Mouse (Mus musculus) kidney, postnatal 0 days (tissue): ENCODE data around the gene Tbx19. TPM values are rescaled to one million over a fixed set of nuclear protein-coding genes. Genes with fewer than 3 reads are reported as not detected.

Experiments used
- ATAC-seq: fragments of 200-750 bp; cut with Nextera tagmentation; replicated peaks from 2 replicates; pipeline ENCODE4 v1.8.0; 2017; ENCODE audit warnings: low read depth, moderate number of reproducible peaks, moderate TSS enrichment, moderate library complexity; ENCODE audit not compliant: low FRiP score
- DNase-seq: peaks from one replicate; pipeline ENCODE4 v3.0.0-alpha.2; 2016; ENCODE audit warnings: low spot score
- H3K27ac ChIP-seq: fragments of 300-500 bp; sonication (generic); 2 replicates; pipeline ENCODE4 v1.5.1; 2014; ENCODE audit warnings: mild to moderate bottlenecking
- H3K27me3 ChIP-seq: fragments of 300-500 bp; sonication (generic); 2 replicates; pipeline ENCODE4 v1.6.1; 2014; ENCODE audit warnings: low read length, mixed read lengths; ENCODE audit not compliant: insufficient read depth
- H3K36me3 ChIP-seq: fragments of 300-500 bp; sonication (generic); 2 replicates; pipeline ENCODE4 v1.6.1; 2014; ENCODE audit warnings: low read length, mixed read lengths; ENCODE audit not compliant: insufficient read depth
- H3K4me1 ChIP-seq: fragments of 300-500 bp; sonication (generic); replicated peaks from 2 replicates; pipeline ENCODE4 v1.6.1; 2014; ENCODE audit warnings: antibody characterized with exemption, low read length, mixed read lengths; ENCODE audit not compliant: insufficient read depth
- H3K4me2 ChIP-seq: fragments of 300-500 bp; sonication (generic); 2 replicates; pipeline ENCODE4 v1.6.1; 2014; ENCODE audit warnings: mild to moderate bottlenecking, low read length, moderate library complexity, mixed read lengths
- H3K4me3 ChIP-seq: fragments of 300-500 bp; sonication (generic); replicated peaks from 2 replicates; pipeline ENCODE4 v1.5.1; 2014; ENCODE audit warnings: low read depth, low read length
- H3K9ac ChIP-seq: fragments of 300-500 bp; sonication (generic); 2 replicates; pipeline ENCODE4 v1.6.1; 2014; ENCODE audit warnings: low read depth, low read length
- H3K9me3 ChIP-seq: fragments of 300-500 bp; sonication (generic); replicated peaks from 2 replicates; pipeline ENCODE4 v1.6.1; 2016; ENCODE audit warnings: low read length, inconsistent platforms, mixed read lengths
- CTCF ChIP-seq: IDR thresholded peaks from 2 replicates; pipeline ENCODE4 v1.5.1; 2016; ENCODE audit warnings: antibody characterized with exemption, low read depth, mild to moderate bottlenecking, moderate library complexity
- WGBS: fragments of 180-500 bp; shearing (Covaris S2); extraction: QIAGEN DNeasy Blood & Tissue Kit; methylation state at CpG from one replicate; pipeline ENCODE4 v1.1.7; 2014; 5-methylcytosine and 5-hydroxymethylcytosine counted together
- polyA plus RNA-seq: library from polyadenylated mRNA; unstranded; fragments of >200 nt; fragmentation: Nextera tagmentation; extraction: Ambion mirVana; gene quantifications from 2 replicates; pipeline ENCODE4 v1.2.1, GENCODE M21; 2015

The Tbx19 gene
- not detected in 2 replicates for polyA plus RNA-seq

DNA sequence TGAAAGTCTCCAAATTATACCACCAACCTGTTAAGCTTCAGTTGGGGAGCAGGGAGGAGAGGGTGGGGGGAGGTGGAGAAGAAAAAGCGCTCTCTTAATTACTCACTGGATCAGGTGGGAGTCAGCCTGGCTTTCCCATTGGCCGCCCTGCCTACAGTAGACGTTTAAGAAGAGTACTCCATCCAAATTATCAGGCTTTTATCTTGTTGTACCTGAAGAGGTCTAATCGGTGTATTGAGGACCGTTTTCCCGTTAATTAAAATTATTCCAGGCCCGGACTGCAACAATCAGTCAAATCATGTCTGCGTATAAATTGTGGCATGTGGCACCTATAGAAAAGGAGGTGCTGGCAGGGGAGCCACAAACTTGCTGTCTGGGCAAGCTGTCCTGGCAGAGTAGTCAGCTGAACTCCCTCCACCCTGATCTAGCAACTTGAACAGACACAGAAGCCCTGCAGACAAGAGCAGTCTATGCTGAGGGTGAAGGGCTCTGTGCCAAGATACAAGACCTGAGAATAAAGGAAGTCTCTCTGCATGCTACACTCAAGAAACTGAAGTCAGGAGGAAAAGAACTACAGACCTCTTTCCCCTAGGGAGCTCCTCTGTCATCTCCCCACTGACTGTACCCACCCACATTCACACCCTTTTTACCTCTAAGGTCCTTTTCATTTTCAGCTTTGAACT lies at the start of gene Tbx19:
Gene Tbx19 (minus strand): TSS at position 51 of the 683 bp plus-strand sequence.
- H3K9ac ChIP-seq, result no peak within 1 kb of the TSS
- no peak within 1 kb of the TSS for H3K4me2 ChIP-seq
- H3K27ac ChIP-seq, result no peak within 1 kb of the TSS
- no peak for TF ChIP-seq CTCF
- no peaks in the 10 kb centered on the region for H3K27me3 ChIP-seq
- H3K4me3 ChIP-seq, result no peak within 1 kb of the TSS
- no peaks in the 10 kb centered on the region for H3K36me3 ChIP-seq
- 88% methylated on average over 8 of the region's 8 CpGs for WGBS
- no peaks in the 10 kb centered on the region for H3K9me3 ChIP-seq
- no peak for ATAC-seq
- H3K4me1 ChIP-seq, result no peaks in the 10 kb centered on the region
- DNase-seq, result no peak

DNA sequence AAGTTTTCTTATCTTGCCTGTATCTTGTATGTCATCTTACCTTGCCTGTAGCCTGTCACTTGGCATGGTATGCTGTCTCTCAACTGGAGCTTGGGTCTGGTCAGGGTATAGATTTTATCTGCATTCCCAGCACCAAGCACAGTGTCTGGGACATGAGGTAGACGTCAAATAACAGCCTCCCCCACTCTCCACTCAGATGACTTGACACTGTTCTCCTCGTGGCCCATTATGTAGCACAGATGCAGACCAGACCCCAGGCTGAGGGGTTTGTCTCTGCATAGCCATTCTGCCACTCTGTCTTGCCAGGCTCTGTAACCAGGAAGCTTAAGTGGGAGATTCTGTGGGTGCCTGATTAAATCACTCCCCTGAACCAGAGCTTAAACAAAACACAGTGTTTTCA lies 45.0 kb upstream of the Tbx19 start:
- no peaks in the 10 kb centered on the region for H3K27me3 ChIP-seq
- DNase-seq, result no peak
- H3K4me1 ChIP-seq, result no peaks in the 10 kb centered on the region
- TF ChIP-seq CTCF, result no peak
- H3K9ac ChIP-seq, result no peak overlapping the region
- no peak overlapping the region for H3K4me3 ChIP-seq
- H3K4me2 ChIP-seq, result no peak overlapping the region
- no peaks in the 10 kb centered on the region for H3K9me3 ChIP-seq
- H3K36me3 ChIP-seq, result no peaks in the 10 kb centered on the region
- no peak for ATAC-seq
- no peak overlapping the region for H3K27ac ChIP-seq
- 8% methylated on average over 2 of the region's 2 CpGs for WGBS

DNA sequence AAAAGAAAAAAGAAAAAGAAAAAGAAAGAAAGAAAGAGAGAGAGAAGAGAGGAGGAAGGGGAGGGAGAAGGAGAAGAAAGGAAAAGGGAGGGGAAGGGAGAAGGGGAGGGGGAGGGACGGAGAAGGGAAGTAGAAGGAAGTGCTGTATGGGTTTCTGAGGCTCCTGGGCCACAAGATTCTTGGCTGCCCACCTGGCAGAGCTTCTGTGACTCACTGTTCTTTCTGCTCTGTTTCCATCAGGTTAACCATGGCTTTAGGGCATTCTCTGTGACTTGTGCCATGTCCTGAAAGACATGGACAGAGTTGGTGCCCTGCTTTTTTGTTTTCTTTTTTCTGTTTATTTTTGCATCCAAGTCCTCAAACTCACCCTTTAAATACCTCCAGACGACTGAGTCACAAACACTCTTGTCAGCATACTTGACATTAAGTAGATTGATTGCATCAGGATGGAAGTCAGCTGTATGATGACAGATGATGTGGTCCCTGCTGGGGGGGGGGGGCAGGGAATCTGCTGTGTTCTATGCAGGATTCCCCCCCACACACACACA lies 43.0 kb upstream of the Tbx19 start:
- no peak for ATAC-seq
- Histone ChIP-seq H3K27me3 (no peaks in the 10 kb centered on the region), H3K36me3 (no peaks in the 10 kb centered on the region), H3K9ac (no peak overlapping the region), H3K4me3 (no peak overlapping the region), H3K9me3 (no peaks in the 10 kb centered on the region), H3K4me1 (no peaks in the 10 kb centered on the region), H3K4me2 (no peak overlapping the region), H3K27ac (no peak overlapping the region)
- DNase-seq, result no peak
- TF ChIP-seq CTCF, result no peak
- WGBS, result 29% methylated on average over 2 of the region's 2 CpGs

DNA sequence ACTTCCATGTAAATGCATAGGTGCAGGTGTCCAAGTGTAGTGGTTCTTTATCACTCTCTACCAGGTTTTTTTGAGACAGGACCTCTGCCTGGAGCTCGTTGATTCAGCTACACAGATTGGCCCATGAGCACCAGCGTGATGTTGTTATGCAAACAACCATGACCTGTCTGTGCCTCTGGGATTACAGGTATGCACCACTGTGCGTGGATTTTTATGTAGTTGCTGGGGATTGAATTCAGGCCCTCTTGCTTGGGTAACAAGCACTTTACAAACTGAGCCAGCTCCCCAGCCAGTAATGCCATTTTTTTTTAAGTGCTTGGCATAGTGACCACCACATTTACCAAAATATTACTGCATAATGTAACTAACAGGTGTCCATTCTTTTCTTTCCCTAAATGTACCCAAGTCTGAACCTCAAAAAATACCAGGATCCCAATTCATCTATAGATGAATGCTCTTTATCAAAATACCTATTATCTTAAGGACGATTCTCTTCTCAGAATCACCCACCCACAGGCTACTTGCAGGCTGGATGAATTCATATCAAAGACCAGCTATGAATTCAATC lies 41.0 kb upstream of the Tbx19 start:
- Histone ChIP-seq H3K27ac (no peak overlapping the region), H3K4me3 (no peak overlapping the region), H3K9me3 (no peaks in the 10 kb centered on the region), H3K4me2 (no peak overlapping the region), H3K36me3 (no peaks in the 10 kb centered on the region), H3K4me1 (no peaks in the 10 kb centered on the region), H3K9ac (no peak overlapping the region), H3K27me3 (no peaks in the 10 kb centered on the region)
- ATAC-seq (no peak), DNase-seq (no peak)
- 74% methylated on average over 4 of the region's 4 CpGs for WGBS
- no peak for TF ChIP-seq CTCF

DNA sequence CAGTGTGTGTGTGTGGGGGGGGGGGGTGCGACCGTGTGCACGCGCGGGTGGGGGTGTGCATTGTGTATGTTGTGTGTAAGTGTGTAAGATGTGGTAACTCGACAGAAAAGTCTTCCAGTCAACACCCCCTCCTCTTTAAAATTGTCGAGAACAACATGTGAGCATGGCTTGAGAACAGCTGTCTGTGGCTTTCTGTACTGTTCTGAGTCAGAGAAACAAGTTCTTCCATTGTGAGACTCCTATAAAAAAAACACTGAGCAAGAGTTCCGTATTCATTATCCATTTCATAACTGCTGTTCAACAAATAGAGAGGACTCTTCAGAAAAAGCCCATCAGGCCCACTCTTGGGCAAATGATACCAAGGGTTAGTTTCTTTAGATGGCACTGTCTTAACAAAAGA lies 40.2 kb upstream of the Tbx19 start:
- TF ChIP-seq CTCF, result no peak
- Histone ChIP-seq H3K27me3 (no peaks in the 10 kb centered on the region), H3K9ac (no peak overlapping the region), H3K9me3 (no peaks in the 10 kb centered on the region), H3K4me3 (no peak overlapping the region), H3K4me2 (no peak overlapping the region), H3K4me1 (no peaks in the 10 kb centered on the region), H3K36me3 (no peaks in the 10 kb centered on the region), H3K27ac (no peak overlapping the region)
- ATAC-seq, result no peak
- DNase-seq, result no peak
- WGBS, result 71% methylated on average over 8 of the region's 8 CpGs

DNA sequence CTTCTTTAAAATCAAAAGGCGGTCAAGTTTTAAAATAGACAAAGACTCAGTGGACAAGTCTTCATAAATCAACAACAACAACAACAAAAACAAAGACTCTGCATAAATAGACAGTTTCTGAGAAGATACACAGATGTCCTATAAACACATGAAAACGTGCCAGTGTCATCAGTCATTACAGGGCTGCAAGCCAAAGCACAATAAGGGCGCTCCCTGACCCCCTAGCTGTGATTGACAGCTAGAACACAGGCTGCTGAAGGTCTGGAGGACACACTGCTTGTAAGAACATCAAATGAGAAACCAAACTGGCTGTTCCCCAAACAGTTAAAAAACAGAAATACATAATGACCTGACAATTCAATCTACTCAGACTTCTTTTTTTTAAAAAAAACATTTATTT lies 39.1 kb upstream of the Tbx19 start:
- no peak for TF ChIP-seq CTCF
- Histone ChIP-seq H3K9me3 (no peaks in the 10 kb centered on the region), H3K36me3 (no peaks in the 10 kb centered on the region), H3K9ac (no peak overlapping the region), H3K4me3 (no peak overlapping the region), H3K4me1 (0 out of 2 replicates have a peak, but pooled peaks cover 4% of the 10 kb centered on the region), H3K27ac (no peak overlapping the region), H3K27me3 (no peaks in the 10 kb centered on the region), H3K4me2 (no peak overlapping the region)
- DNase-seq (peak; percentile 22), ATAC-seq (no peak)
- 71% methylated on average over 3 of the region's 3 CpGs for WGBS
